Mouse (Mus musculus) heart, embryonic 16.5 days (tissue): ENCODE data around the gene Aff3. TPM values are rescaled to one million over a fixed set of nuclear protein-coding genes. Genes with fewer than 3 reads are reported as not detected.

Experiments
- ATAC-seq: fragments of 200-750 bp; cut with Nextera tagmentation; replicated peaks from 2 replicates; pipeline ENCODE4 v1.8.0; 2017; ENCODE audit warnings: moderate number of reproducible peaks; ENCODE audit not compliant: insufficient read depth, low FRiP score; ENCODE audit errors: extremely low read depth
- H3K27ac ChIP-seq: fragments of 300-500 bp; sonication (generic); 2 replicates; pipeline ENCODE4 v1.5.1; 2014; ENCODE audit warnings: mild to moderate bottlenecking, low read length, control low read depth, moderate library complexity
- H3K27me3 ChIP-seq: fragments of 300-500 bp; sonication (generic); 2 replicates; pipeline ENCODE4 v1.6.1; 2014; ENCODE audit warnings: low read length, mixed read lengths; ENCODE audit not compliant: control insufficient read depth, insufficient read depth
- H3K36me3 ChIP-seq: fragments of 300-500 bp; sonication (generic); 2 replicates; pipeline ENCODE4 v1.6.1; 2014; ENCODE audit not compliant: control insufficient read depth, insufficient read depth
- H3K4me1 ChIP-seq: fragments of 300-500 bp; sonication (generic); 2 replicates; pipeline ENCODE4 v1.6.1; 2014; ENCODE audit warnings: low read length, mixed read lengths; ENCODE audit not compliant: control insufficient read depth, insufficient read depth
- H3K4me2 ChIP-seq: fragments of 300-500 bp; sonication (generic); 2 replicates; pipeline ENCODE4 v1.6.1; 2014; ENCODE audit warnings: low read depth, mild to moderate bottlenecking, control low read depth, low read length
- H3K4me3 ChIP-seq: fragments of 300-500 bp; sonication (generic); 2 replicates; pipeline ENCODE4 v1.5.1; 2014; ENCODE audit warnings: mild to moderate bottlenecking, control low read depth, low read length
- H3K9ac ChIP-seq: fragments of 300-500 bp; sonication (generic); 2 replicates; pipeline ENCODE4 v1.6.1; 2014; ENCODE audit warnings: low read length, control low read depth
- H3K9me3 ChIP-seq: fragments of 300-500 bp; sonication (generic); replicated peaks from 2 replicates; pipeline ENCODE4 v1.6.1; 2016; ENCODE audit warnings: low read length; ENCODE audit not compliant: control insufficient read depth
- WGBS: fragments of 180-500 bp; shearing (Covaris S2); extraction: QIAGEN DNeasy Blood & Tissue Kit; methylation state at CpG from one replicate; pipeline ENCODE4 v1.1.7; 2014; 5-methylcytosine and 5-hydroxymethylcytosine counted together
- polyA plus RNA-seq: library from polyadenylated mRNA; unstranded; fragments of >200 nt; fragmentation: Nextera tagmentation; extraction: Ambion mirVana; gene quantifications from 2 replicates; pipeline ENCODE4 v1.2.1, GENCODE M21; 2015

Gene Aff3
- polyA plus RNA-seq, 1 experiment from 2014 or later: 2.2 TPM

GRCm38 (mm10) chr1:38546696-38547095 is 118.1 kb downstream of the Aff3 start:
- H3K9ac ChIP-seq: no peak overlapping the region
- no peak overlapping the region for H3K4me2 ChIP-seq

GRCm38 (mm10) chr1:38545282-38545945 is 119.3 kb downstream of the Aff3 start:
- Histone ChIP-seq H3K4me3 (no peak overlapping the region), H3K9me3 (no peaks in the 10 kb centered on the region), H3K36me3 (no peaks in the 10 kb centered on the region), H3K4me1 (peaks cover 9% of the 10 kb centered on the region; the same call in 1 of the 2 replicates), H3K9ac (no peak overlapping the region), H3K27ac (no peak overlapping the region), H3K4me2 (no peak overlapping the region), H3K27me3 (no peaks in the 10 kb centered on the region)
- 25% methylated on average over 12 of the region's 12 CpGs for WGBS
- ATAC-seq: no peak

More at GRCm38 (mm10) chr1:38546696-38547095, 118.1 kb downstream of the Aff3 start:
- Histone ChIP-seq H3K4me1 (peaks cover 9% of the 10 kb centered on the region; the same call in 1 of the 2 replicates), H3K36me3 (no peaks in the 10 kb centered on the region), H3K27me3 (no peaks in the 10 kb centered on the region), H3K4me3 (no peak overlapping the region), H3K27ac (no peak overlapping the region), H3K9me3 (no peaks in the 10 kb centered on the region)
- ATAC-seq: no peak
- WGBS: 31% methylated on average over 7 of the region's 7 CpGs

- no peaks in the 10 kb centered on the region for H3K27me3 ChIP-seq
- 17% methylated on average over 3 of the region's 3 CpGs for WGBS
- no peak for ATAC-seq
These were observed 120.3 kb downstream of the Aff3 start for GRCm38 (mm10) chr1:38544501-38544900.

GRCm38 (mm10) chr1:38541536-38541935 is 123.2 kb downstream of the Aff3 start:
- H3K27ac ChIP-seq: no peak overlapping the region
- peaks cover 9% of the 10 kb centered on the region; the same call in 1 of the 2 replicates for H3K4me1 ChIP-seq
- no peak for ATAC-seq
- H3K36me3 ChIP-seq: no peaks in the 10 kb centered on the region
- H3K4me3 ChIP-seq: no peak overlapping the region
- H3K9me3 ChIP-seq: no peaks in the 10 kb centered on the region
- no peak overlapping the region for H3K4me2 ChIP-seq
- H3K9ac ChIP-seq: no peak overlapping the region
- H3K27me3 ChIP-seq: no peaks in the 10 kb centered on the region
- WGBS: 61% methylated on average over 4 of the region's 4 CpGs

More at GRCm38 (mm10) chr1:38544501-38544900, 120.3 kb downstream of the Aff3 start:
- no peak overlapping the region for H3K4me3 ChIP-seq
- no peaks in the 10 kb centered on the region for H3K36me3 ChIP-seq
- H3K9ac ChIP-seq: no peak overlapping the region
- no peak overlapping the region for H3K27ac ChIP-seq
- H3K4me2 ChIP-seq: no peak overlapping the region
- no peaks in the 10 kb centered on the region for H3K9me3 ChIP-seq
- H3K4me1 ChIP-seq: peaks cover 9% of the 10 kb centered on the region; the same call in 1 of the 2 replicates

- 83% methylated on average over 16 of the region's 16 CpGs for WGBS
- ATAC-seq: no peak
These were observed 127.7 kb downstream of the Aff3 start for GRCm38 (mm10) chr1:38536929-38537540.

GRCm38 (mm10) chr1:38532581-38532980 is 132.2 kb downstream of the Aff3 start:
- H3K27ac ChIP-seq: no peak overlapping the region
- no peak overlapping the region for H3K4me3 ChIP-seq
- H3K9me3 ChIP-seq: no peaks in the 10 kb centered on the region
- ATAC-seq: no peak
- no peak overlapping the region for H3K9ac ChIP-seq
- H3K4me2 ChIP-seq: no peak overlapping the region
- H3K4me1 ChIP-seq: 0 out of 2 replicates have a peak, but pooled peaks cover 2% of the 10 kb centered on the region
- WGBS: 45% methylated on average over 7 of the region's 7 CpGs
- 0 out of 2 replicates have a peak, but pooled peaks cover 2% of the 10 kb centered on the region for H3K36me3 ChIP-seq
- no peaks in the 10 kb centered on the region for H3K27me3 ChIP-seq

More at GRCm38 (mm10) chr1:38536929-38537540, 127.7 kb downstream of the Aff3 start:
- no peak overlapping the region for H3K4me2 ChIP-seq
- H3K36me3 ChIP-seq: 0 out of 2 replicates have a peak, but pooled peaks cover 2% of the 10 kb centered on the region
- no peak overlapping the region for H3K4me3 ChIP-seq
- H3K27me3 ChIP-seq: no peaks in the 10 kb centered on the region
- no peak overlapping the region for H3K9ac ChIP-seq
- H3K27ac ChIP-seq: no peak overlapping the region
- 0 out of 2 replicates have a peak, but pooled peaks cover 2% of the 10 kb centered on the region for H3K4me1 ChIP-seq
- no peaks in the 10 kb centered on the region for H3K9me3 ChIP-seq

GRCm38 (mm10) chr1:38528607-38529006 is 136.1 kb downstream of the Aff3 start:
- Histone ChIP-seq H3K9me3 (no peaks in the 10 kb centered on the region), H3K27me3 (no peaks in the 10 kb centered on the region), H3K4me2 (no peak overlapping the region), H3K9ac (no peak overlapping the region), H3K27ac (no peak overlapping the region), H3K4me3 (no peak overlapping the region), H3K36me3 (no peaks in the 10 kb centered on the region), H3K4me1 (0 out of 2 replicates have a peak, but pooled peaks cover 2% of the 10 kb centered on the region)
- 89% methylated on average over 5 of the region's 5 CpGs for WGBS
- no peak for ATAC-seq

- no peak for ATAC-seq
- Histone ChIP-seq H3K36me3 (no peaks in the 10 kb centered on the region), H3K4me3 (no peak overlapping the region), H3K9ac (no peak overlapping the region), H3K27me3 (no peaks in the 10 kb centered on the region), H3K9me3 (no peaks in the 10 kb centered on the region), H3K4me2 (no peak overlapping the region), H3K27ac (no peak overlapping the region), H3K4me1 (no peaks in the 10 kb centered on the region)
- 76% methylated on average over 5 of the region's 5 CpGs for WGBS
These were observed 138.2 kb downstream of the Aff3 start for GRCm38 (mm10) chr1:38526568-38526967.

GRCm38 (mm10) chr1:38521651-38522050 is 143.1 kb downstream of the Aff3 start:
- H3K36me3 ChIP-seq: no peaks in the 10 kb centered on the region
- no peaks in the 10 kb centered on the region for H3K9me3 ChIP-seq
- no peak overlapping the region for H3K27ac ChIP-seq
- no peak overlapping the region for H3K4me2 ChIP-seq
- 96% methylated on average over 11 of the region's 11 CpGs for WGBS
- H3K27me3 ChIP-seq: no peaks in the 10 kb centered on the region
- no peak overlapping the region for H3K4me3 ChIP-seq
- no peak for ATAC-seq
- H3K4me1 ChIP-seq: no peaks in the 10 kb centered on the region
- H3K9ac ChIP-seq: no peak overlapping the region
